Mouse (Mus musculus) gastrocnemius, postnatal 36 days (tissue): Measurements from ENCODE around the gene Recql. TPM values are rescaled to one million over a fixed set of nuclear protein-coding genes. Genes with fewer than 3 reads are reported as not detected.
"Not testable (repeated sequence)": the region's sequence is repeated elsewhere in the genome, so short reads cannot be mapped to it uniquely, and the experiment has no call there.

Source experiments
- DNase-seq, 2 experiments: peaks; one replicate each; pipeline ENCODE4 v3.0.0; 2022
- intact Hi-C: fragments of 180-260 bp; cut with DNase I; formaldehyde crosslinking; loops from one replicate; pipeline ENCODE4 v1.15.1; 2025
- total RNA-seq, 2 experiments: library from RNA; stranded (reverse); gene quantifications; 2 replicates each; pipeline ENCODE4 v1.2.3; 2021

The Recql gene
- total RNA-seq, 2 experiments from 2014 or later = 4.8 to 6.2 TPM

DNA sequence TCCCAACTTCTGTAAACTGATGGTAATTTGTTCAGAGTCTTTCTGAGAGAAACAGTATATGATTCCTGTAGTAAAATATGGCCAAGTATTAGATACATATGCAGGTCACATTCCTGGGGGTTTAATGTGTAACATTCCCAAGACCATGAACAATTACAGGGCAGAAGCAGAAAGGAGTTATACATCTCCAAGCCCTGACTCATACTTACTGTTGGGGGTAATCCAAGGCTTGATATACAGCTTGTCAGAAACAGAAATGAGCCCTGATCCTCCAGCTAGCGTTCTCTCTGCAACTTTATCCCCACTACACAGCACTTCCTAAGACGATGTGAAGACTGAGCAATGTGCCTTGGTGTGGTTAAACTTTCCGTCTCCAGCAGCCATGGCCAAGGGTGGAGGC, 19.3 kb downstream of the Recql start:
- intact Hi-C loops = loop anchor here (10.0 kb wide), 1 partner anchor 387 kb away; the partner anchor contains the start of gene Cmas

DNA sequence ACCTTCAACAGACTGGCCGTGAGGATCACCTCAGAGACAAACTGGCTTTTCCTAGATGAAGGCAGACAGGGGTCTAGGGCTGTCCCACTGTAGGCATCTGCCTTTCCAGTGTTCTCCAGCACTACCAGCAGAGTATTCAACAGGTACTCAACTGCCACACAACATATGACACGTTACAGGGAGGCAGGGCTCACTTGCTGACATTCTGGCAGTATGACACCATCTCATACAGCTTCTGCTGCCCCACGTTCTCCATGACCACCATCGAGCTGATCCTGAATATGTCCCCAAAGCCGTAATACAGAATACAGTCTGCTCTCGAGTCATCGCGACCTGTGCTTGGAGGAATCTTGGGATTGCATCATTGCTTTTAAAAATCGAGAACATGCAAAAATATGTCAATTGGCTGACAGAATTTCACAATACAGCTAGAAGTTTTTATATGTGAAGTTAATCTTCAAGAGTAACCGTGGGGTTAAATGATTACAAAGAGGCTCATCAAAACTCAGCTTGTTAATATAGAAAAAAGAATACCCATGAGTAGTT, 20.3 kb downstream of the Recql start:
- intact Hi-C loops = loop anchor here (10.0 kb wide), 1 partner anchor 388 kb away; the partner anchor contains the start of gene Cmas
- DNase-seq = no peak

More for the DNA sequence above, 19.3 kb downstream of the Recql start:
- no peak for DNase-seq

DNA sequence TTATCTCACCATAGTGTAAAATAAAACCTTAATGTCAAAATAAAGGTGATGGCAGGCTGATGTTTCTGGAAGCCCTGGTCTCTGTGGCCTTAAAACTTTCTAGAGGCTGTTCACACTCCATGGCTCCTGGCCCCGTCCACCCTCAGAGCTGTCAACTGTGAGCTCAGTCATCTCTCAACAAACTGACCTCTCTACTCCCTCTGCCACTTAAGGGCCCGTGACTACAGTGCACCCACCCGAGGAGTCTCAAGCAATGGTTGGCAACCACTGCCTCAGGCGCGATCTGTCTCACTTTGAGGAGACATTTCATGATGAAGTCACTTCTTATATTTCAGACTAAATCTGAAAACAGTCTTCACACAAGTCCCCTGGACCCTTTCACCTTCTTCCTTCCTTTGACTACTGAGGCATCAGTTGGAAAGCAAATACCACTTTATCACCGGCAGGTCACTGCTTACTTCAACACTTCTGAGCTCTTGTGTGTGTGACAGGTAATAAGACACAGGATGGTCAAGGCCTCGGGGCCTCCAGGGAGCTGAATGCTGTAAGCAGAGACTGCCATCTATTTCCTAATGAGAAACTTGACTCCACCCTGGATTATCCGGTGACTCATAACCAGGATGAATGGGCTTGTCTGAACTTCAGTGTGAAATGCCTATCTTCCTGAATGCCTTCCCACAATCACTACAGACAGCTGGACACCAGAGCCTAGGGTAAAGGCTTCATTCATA, 21.0 kb downstream of the Recql start:
- intact Hi-C loops = loop anchor here (10.0 kb wide), 1 partner anchor 389 kb away; the partner anchor contains the start of gene Cmas
- DNase-seq = no peak

DNA sequence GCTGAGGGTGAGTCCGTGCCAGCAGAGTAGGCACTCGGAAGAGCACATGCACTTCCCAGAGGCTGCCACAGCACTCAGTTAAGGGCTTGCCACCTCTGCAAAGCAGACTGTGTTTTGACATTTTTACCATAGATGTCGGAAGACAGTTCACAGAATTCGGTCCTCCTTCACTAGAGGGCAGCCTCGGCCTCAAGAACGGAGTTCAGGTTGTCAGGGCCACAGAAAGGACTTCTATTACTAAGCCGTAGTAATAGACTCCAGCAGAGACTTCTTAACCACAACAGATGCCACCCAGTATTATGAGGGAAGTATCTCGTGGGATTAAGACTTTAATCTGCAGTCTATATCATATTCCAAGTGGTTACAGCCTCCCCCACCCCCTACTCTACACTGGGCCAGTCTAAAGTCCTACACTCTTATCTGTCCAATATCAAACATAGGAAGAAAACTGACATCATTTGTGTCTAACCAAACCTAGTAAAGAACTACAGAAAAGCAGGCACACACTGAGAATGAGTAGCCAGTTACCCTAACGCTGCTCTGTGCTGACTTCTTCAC, 23.8 kb downstream of the Recql start:
- no peak for DNase-seq
- intact Hi-C loops = loop anchor here (10.0 kb wide), 1 partner anchor 392 kb away; the partner anchor contains the start of gene Cmas

DNA sequence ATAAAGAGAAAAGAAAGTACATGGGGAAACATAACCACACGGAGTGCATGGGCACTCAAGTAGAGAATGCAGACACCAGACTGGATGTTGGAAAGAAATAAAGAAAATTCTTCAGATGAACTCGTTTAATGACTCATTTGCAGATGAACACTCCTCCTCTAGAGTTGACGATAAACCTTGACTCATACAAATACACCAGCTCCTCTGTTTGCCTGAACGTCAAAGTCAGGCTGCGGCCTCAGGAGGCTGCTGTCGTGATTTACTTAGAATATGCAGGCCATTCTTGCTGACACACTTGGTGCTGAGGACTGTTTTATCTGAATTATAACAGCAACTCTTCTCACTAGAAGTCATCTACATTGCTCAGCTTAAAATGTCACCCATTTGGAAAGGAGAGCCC, 24.9 kb downstream of the Recql start:
- no peak for DNase-seq
- intact Hi-C loops = loop anchor here (10.0 kb wide), 1 partner anchor 393 kb away; the partner anchor contains the start of gene Cmas

DNA sequence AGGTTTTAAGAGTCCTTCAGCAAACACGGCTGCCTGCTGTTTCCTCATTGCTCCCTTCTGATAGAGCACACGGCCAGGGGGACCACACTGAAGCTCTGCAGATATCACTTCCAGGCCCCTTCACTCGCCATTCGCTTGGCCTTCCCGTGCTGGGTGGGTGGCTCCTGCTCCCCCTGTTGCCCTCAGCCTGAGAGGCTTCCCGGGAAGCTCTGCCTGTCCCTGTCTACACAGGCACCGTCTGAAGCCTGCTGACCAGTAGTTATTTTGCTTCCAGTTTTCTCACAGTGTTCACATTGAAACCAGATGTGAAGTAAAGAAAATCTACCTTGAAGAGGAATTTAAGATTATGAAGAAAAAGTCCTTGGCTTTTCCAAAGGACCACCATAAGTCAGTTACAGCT, 29.8 kb downstream of the Recql start:
- intact Hi-C loops = no loop called here
- no peak for DNase-seq

DNA sequence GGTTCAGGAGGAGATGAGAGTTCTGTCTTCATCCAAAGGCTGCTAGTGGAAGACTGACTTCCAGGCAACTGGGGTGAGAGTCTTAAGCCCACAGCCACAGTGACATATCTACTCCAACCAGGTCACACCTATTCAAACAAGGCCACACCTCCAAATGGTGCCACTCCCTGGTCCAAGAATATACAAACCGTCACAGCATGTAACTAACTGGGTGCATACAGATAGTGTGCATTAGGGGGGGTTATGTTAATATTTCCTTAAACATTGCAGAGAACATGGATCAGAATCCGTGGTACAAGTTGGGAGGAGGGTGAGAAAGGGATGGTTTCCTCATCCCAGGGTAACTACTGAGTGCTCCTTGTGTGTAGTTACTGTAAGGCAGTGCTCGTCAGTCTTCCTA, 34.8 kb downstream of the Recql start:
- DNase-seq, intact Hi-C loops: not testable (repeated sequence)

DNA sequence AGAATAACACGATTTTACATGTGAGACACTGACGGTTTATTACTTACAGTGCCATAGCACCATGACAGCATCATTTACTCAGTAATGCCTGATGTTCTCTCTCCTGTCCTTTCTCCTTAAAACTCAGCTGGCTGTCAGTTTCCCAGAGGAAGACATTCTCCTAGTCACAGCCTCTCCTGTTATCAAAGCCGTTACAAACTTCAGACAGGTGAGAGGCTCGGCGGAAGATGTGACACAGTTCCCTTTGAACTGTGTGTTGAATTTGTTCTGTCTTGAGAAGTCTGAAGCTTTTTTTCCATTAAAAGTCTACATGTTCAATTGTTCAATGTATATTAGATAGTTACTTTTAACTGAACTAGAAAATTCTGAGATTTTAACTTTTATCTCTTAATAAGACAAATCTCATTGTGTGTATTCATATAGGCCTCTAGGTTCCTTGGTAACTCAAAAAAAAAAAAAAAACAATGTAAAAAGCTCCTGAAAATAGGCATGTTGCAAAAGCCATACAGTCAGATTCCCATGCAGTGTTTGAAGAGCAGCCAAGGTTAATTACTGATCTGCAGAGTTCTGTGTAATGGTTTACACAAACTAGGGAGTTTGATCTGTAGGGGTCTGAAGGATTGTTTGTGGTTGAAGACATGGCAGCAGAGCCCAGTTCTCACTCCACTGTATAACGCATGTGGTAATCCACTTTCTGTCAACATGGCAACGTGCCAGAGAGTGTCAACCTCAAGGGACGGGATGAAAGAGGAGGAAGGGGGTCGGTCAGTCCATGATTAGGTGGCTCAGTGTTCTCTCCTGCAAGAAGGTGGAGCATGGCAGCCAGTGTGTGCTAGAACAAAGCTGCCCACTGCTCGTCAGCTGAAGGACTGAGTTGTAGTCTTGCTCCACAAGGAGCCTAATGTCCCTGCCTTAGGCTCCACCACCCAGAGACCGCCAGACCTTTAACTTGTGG, 39.2 kb downstream of the Recql start:
- intact Hi-C loops = loop anchor here (2.0 kb wide), 1 partner anchor 39 kb away; the partner anchor contains the start of genes Golt1b and Recql
- DNase-seq = no peak

DNA sequence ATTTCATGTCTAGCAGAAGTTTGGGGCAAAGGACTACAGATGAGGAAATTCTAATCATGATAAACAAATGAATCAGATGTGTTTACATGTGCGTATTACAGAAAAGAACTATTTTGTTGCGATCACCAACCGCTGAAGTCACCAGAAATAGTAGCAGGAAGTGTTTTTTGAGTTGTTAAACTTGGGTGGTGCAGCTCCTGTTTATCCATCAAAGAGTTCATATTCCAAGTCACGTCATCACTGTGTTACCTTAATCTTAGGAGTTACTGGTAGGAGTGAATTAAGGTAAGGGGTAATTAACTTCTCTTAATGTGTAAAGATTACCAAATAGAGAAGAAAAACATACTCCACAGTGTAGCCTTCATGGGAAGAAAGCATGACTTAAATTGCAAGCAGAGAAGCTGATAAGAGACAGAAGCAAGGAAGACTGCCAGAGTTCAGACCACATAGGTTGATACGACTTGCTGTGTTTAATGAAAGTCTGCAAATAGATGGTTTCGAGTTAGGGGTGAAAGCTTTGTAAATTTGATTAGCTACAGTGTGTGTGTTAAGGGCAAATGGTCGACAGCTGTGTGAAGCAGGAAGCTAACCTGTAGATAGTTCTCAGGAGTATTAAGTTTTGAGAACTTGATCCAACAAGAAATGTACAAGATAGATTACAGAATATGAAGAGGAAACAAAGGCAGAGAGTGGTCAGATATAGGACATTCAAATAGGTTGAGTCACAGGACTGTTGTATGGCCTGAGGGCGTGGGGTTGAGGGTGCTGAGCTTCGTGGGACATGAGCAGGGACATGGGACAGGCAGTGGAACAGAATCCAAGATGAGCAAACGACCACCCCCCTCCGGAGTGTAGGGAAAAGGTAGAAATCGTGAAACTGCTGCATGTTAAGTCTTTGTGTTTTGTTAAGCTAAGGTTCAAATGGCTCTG, 40.4 kb downstream of the Recql start:
- no peak for DNase-seq
- intact Hi-C loops = loop anchor here (2.0 kb wide), 1 partner anchor 40 kb away; the partner anchor contains the start of genes Golt1b and Recql

DNA sequence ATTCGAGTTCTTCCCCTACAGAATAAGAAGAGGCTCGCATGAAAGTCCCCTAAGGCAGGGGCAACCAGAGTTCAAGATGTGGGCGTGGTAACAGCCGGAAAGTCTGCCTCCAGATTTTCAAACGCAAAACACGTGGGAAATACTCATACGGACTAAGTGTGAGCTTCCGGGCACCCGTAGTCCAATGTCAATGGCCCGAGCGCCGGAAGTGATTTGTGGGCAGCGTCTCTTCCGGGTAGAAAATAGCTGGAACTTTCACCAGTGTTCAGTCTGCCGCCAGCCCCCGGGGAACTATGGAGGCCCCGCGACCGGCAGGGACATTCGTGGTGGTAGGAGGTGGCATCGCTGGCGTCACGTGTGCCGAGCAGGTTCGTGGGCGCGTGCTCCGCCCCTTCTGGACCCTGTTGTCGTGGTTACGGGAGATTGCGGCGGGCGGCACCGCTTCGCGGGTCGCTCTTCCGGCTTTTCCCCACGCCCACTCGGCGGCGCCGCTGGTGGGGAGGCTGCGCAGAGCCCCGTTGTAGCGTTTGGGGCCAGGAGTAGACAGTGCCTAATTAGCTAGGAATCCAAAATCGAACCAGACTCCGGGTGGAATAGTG, 41.3 kb downstream of the Recql start, which contains the start of gene Pyroxd1:
Gene Pyroxd1 (plus strand): TSS at position 215 of the 599 bp plus-strand sequence.
- intact Hi-C loops = loop anchor here (2.0 kb wide), 1 partner anchor 41 kb away; the partner anchor contains the start of genes Golt1b and Recql
- peak; percentile 63 to 75 for DNase-seq

DNA sequence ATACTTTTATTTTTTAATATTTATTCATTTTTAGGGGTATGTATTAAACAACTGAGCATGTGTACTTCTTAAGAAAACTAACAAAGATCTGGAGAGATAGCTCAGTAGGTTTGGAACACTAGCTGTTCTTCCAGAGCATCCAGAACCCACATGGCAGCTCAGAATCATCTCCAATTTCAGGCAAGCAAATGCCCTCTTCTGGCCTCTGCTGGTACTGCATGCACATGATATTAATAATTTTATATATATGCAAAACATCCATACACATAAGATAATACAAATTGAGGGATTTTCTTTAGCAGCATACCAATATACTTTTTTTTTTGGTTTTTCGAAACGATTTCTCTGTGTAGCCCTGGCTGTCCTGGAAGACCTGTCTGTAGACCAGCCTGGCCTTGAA, 43.3 kb downstream of the Recql start:
- DNase-seq = no peak
- intact Hi-C loops = no loop called here

DNA sequence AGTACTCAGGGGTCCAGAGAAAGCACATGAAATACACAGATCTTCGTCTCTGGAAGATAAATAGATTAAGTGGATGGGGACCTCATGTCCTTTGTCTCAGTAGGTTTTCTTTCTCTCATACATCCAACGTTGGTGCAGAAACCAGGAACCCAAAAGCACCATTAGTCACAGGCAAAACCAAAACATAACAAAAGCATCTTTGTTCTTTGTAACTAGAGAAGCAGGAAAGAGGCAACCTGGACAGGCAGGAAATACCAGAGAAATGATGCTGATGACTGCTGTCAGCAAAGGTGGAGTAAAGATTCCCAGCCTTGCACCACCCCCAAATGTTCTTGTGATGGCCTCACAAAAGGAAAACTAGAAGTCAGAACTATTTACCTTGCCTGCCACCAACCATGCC, 47.3 kb downstream of the Recql start:
- no peak for DNase-seq
- intact Hi-C loops = no loop called here

DNA sequence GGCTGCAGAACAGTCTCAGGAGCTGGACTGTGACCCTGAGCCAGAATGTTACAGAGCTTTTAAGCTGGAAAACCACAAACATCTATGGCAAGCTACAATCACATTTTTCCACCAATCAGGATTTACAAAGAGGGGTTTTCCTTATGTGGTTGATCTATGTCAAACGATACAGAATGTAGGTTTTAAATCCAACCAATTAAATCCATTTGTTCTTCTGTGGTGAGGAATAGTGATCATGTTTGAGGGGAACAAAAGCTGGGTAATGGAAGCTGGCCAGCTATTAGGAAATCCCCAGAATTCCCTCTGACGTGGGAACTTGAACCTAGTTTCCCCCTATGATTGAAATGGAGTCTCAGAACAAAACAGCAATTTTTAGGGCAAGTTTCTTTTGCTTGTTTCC, 47.9 kb downstream of the Recql start:
- intact Hi-C loops = no loop called here
- DNase-seq = no peak

DNA sequence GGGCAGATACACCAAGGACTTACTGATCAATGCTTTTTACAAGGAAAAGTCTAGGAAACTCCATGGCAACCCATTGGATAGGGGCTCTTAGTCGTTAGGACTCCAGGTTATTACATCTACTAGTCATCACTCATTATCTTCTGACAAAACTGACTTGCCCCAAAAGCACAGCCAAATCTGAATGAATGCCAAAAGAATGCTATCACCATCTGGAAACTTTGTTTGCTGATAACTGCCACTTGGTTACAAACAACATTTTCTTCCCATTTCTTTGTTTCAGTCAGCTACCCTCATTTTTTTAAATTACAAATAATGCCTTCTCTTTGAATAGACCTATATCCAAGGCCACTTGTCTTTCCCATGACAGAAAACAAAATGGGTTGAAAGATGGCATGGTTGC, 57.7 kb downstream of the Recql start:
- DNase-seq = no peak
- intact Hi-C loops = no loop called here

DNA sequence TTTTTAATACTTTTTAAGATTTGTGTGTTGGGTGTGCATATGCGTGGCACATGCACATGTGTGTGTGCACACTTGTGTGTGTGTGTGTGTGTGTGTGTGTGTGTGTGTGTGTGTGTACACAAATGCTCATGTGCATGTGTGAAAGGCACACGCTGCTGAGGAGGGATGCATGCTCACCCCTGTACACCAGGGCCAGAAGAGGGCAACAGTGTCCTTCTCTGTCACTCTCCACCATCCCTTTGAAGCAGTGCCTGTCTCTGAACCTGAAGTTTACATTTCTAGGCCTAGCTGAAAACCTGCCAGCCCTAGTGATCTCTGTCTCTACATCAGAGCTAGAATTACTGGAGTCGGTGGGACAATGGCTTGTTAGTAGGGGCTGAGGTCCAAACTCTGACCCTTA, 60.3 kb downstream of the Recql start:
- intact Hi-C loops = no loop called here
- DNase-seq = no peak

DNA sequence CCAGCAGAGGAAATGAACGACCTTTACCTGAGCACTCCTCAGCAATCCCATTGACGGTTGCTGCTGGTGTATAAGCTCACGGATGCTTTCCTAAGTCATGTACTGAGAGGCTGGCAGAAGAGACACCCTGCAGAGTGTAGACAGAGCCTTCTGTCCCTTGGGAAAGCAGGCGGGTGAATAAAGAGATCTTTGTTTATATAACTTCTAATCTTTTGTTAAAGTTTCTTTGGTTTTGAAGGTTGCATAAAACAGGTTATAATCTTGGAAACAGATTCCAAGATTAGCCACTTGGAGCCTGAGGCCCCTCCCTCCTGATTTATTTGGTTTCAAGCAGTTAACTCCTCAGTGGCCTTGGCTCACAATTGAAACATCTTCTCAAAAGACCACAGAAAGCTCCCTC, 64.0 kb downstream of the Recql start, which contains the start of gene Slco1a5:
Gene Slco1a5 (minus strand): TSS at position 101 of the 400 bp plus-strand sequence.
- no peak for DNase-seq
- intact Hi-C loops = no loop called here

DNA sequence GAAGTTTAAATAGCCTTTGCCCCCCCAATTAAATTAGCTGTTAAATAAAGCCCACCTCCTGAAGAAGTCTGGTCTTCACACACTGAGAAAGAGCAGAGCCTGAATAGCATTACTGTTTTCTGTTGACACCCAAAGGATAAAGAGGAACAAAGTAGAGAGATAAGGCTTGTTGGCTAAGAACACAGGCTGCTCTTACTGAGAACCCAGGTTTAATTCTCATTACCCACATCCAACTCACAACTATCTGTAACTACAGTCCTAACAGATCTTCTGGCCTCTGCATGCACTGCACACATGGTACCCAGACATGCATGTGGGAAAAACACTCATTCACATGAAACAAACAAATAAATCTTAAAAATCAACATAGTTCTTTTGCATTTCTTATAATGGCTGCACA, 69.8 kb downstream of the Recql start:
- no peak for DNase-seq
- intact Hi-C loops = no loop called here

DNA sequence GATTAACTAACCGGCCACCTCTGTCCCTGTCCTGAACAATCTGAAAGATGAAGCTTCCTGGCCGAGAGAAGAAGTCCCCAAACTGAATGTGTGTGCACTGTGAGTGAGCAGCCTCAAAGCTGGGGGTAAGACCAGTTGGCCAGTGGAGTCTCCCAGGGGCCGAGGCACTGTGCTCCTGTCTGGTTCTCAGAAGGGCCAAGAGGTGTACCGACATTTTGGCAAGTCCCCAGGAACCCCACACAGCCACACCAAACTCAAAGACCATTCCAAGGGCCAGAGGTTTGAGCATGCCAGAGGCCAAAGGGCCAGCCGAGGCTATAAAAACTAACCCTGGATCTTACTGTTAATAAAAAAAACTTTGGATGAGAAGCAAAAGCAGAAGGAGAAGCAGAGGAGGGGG, 72.6 kb downstream of the Recql start:
- no peak for DNase-seq
- intact Hi-C loops = no loop called here

DNA sequence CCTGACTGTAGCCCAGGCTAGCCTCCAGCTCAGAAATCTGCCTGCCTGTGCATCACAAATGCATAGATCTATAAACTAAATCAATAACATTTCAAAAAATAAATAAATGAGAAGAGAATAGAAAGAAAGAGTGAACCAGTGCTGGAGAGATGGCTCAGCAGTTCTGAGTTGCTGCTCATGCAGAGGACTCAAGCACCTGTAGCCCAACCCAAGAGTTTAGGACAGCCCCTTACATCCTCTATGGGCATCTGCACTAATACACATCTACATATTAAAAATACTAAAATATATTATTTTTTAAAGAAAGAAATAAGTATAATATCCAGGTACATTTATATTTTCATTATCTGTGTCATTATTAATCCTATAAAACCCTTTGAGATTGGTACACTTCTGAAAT, 81.8 kb downstream of the Recql start:
- intact Hi-C loops = no loop called here
- no peak for DNase-seq
